Mouse (Mus musculus) cerebellum, adult 2 months (tissue): ENCODE measurements around the gene Olfr1380.

Experiments used
- CTCF ChIP-seq: fragments of 200-500 bp; IDR thresholded peaks from 2 replicates; pipeline ENCODE4 v1.5.1; 2011; ENCODE audit warnings: low read depth, mild to moderate bottlenecking, control low read depth, low read length, moderate library complexity, borderline replicate concordance; ENCODE audit not compliant: insufficient read depth
- POLR2A ChIP-seq: fragments of 200-500 bp; IDR thresholded peaks from 2 replicates; pipeline ENCODE4 v1.6.1; 2011; ENCODE audit warnings: low read length, control low read depth, borderline replicate concordance; ENCODE audit not compliant: insufficient read depth

- TF ChIP-seq POLR2A (no peak), CTCF (no peak)
These were observed 28.7 kb upstream of the Olfr1380 start, which contains the start of gene Olfr1382 for GRCm38 (mm10) chr11:49527947-49528346.
